ENCODE assay signal across 9 mouse cellular contexts in the genomic region with DNA sequence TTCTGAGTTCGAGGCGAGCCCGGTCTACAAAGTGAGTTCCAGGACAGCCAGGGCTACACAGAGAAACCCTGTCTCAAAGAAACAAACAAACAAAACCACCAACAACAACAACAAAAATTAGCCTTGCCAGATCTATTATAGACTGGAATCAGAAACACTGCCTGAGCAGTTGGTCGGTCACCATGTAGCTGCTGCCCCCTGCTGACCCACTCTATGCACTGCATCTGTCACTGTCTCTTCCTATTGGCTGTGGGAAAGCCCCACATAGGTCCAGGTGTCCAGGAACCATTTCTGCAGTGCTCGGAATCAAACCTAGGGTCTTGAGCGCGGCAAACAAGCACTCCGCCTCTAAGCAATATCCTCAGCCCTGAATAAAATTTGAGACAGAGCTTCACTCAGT. TPM values are rescaled to one million over a fixed set of nuclear protein-coding genes. Genes with fewer than 3 reads are reported as not detected.
DNase-seq lines count a peak whose midpoint lies in the region; ATAC-seq and TF ChIP-seq lines count a peak whose summit lies in the region.
"Had no signal": no experiment of that assay in that cellular context is flagged by ENCODE, and none has a peak within 500 bp of the region (broad histone marks: within the 10 kb centered on the region; RNA-seq: fewer than 3 reads in every experiment).

No protein-coding gene starts in this region.

- H3K27me3 ChIP-seq in forebrain, embryonic 10.5 days (ENCODE audit: poor library complexity, severe bottlenecking), result no peaks in the 10 kb centered on the region
- H3K27me3 ChIP-seq in forebrain, embryonic 13.5 days, result no peaks in the 10 kb centered on the region
- 0 out of 2 replicates have a peak, but pooled peaks cover 2% of the 10 kb centered on the region for H3K27me3 ChIP-seq in E14TG2a.4 (ENCODE audit: insufficient read depth, low read length)

- peaks cover 12% of the 10 kb centered on the region for H3K36me3 ChIP-seq in forebrain, embryonic 10.5 days (replicated peaks)
- H3K36me3 ChIP-seq in forebrain, embryonic 13.5 days (ENCODE audit: poor library complexity, severe bottlenecking), result no peaks in the 10 kb centered on the region
- 0 out of 2 replicates have a peak, but pooled peaks cover 4% of the 10 kb centered on the region for H3K36me3 ChIP-seq in E14TG2a.4 (ENCODE audit: insufficient read depth, low read length)

- H3K4me2 ChIP-seq in forebrain, embryonic 13.5 days, result no peak overlapping the region
- H3K4me2 ChIP-seq: limb, embryonic 12.5 days had no signal

- H3K27ac ChIP-seq in forebrain, embryonic 10.5 days, result no peak overlapping the region
- H3K27ac ChIP-seq in forebrain, embryonic 13.5 days, result no peak overlapping the region
- H3K27ac ChIP-seq: limb, embryonic 12.5 days had no signal

- H3K4me3 ChIP-seq in forebrain, embryonic 10.5 days, result no peak overlapping the region
- no peak overlapping the region for H3K4me3 ChIP-seq in forebrain, embryonic 13.5 days
- no peak overlapping the region for H3K4me3 ChIP-seq in E14TG2a.4 (replicated peaks; ENCODE audit: low read length)
- H3K4me3 ChIP-seq: limb, embryonic 12.5 days had no signal

- WGBS in forebrain, embryonic 10.5 days, result 72% methylated on average over 8 of the region's 8 CpGs
- WGBS in forebrain, embryonic 13.5 days, result 69% methylated on average over 8 of the region's 8 CpGs

- H3K9me3 ChIP-seq in forebrain, embryonic 10.5 days, result no peaks in the 10 kb centered on the region
- no peaks in the 10 kb centered on the region for H3K9me3 ChIP-seq in forebrain, embryonic 13.5 days (replicated peaks)
- no peaks in the 10 kb centered on the region for H3K9me3 ChIP-seq in E14TG2a.4 (ENCODE audit: low read length)
- H3K9me3 ChIP-seq: limb, embryonic 12.5 days had no signal

- peak; percentile 57 for DNase-seq in forebrain, embryonic 10.5 days (ENCODE audit: extremely low spot score, low spot score)
- peak; percentile 6 for DNase-seq in c-Kit-negative CD71-positive TER-119-positive erythroid progenitor cells, embryonic 14.5 days (ENCODE audit: low read depth, low spot score)
- DNase-seq in frontal cortex, adult 2 months (ENCODE audit: extremely low spot score in 1 of 2, low spot score in 1 of 2), result peak; percentile 14 to 81
- peak; percentile 71 for DNase-seq in kidney, postnatal 14 days
- peak; percentile 62 to 70 for DNase-seq in lung, adult 18-20 months
- DNase-seq in right cerebral cortex, postnatal 25 days, result peak; percentile 52

- peak; percentile 79 for TF ChIP-seq CTCF in E14TG2a.4 (conservative IDR thresholded peaks at IDR 0.05; ENCODE audit: low read length)

- H3K9ac ChIP-seq in forebrain, embryonic 13.5 days, result no peak overlapping the region
- H3K9ac ChIP-seq: limb, embryonic 12.5 days had no signal

- no peak for ATAC-seq in forebrain, embryonic 13.5 days

- H3K4me1 ChIP-seq in forebrain, embryonic 10.5 days, result peaks cover 10% of the 10 kb centered on the region
- 0 out of 2 replicates have a peak, but pooled peaks cover 6% of the 10 kb centered on the region for H3K4me1 ChIP-seq in forebrain, embryonic 13.5 days
- peaks cover 13% of the 10 kb centered on the region for H3K4me1 ChIP-seq in E14TG2a.4 (replicated peaks; ENCODE audit: low read depth, low read length)
- H3K4me1 ChIP-seq: limb, embryonic 12.5 days had no signal

RNA-seq across cellular contexts. Expression of gene Ice2, which starts 29.6 kb away (rescaled TPM):
- 21.1 and 22.0 TPM in 2 replicates for polyA plus RNA-seq in forebrain, embryonic 10.5 days (2016; fragmentation: Nextera tagmentation; extraction: Ambion mirVana)
- polyA plus RNA-seq in forebrain, embryonic 13.5 days (2015; fragmentation: Nextera tagmentation; extraction: Ambion mirVana), result 14.9 and 16.4 TPM in 2 replicates
- 7.2 and 8.4 TPM in 2 replicates for polyA plus RNA-seq in frontal cortex, adult 2 months (2012; rRNA removed)

Comparison
In these comparisons a context has a peak if more than half of its experiments do, and no peak if none do; other contexts are left out.
1. DNase-seq: peak in every context shown above with its lines; median percentile 71 in kidney, postnatal 14 days; 66 in lung, adult 18-20 months; 57 in forebrain, embryonic 10.5 days; 52 in right cerebral cortex, postnatal 25 days; 48 in frontal cortex, adult 2 months; 6 in c-Kit-negative CD71-positive TER-119-positive erythroid progenitor cells, embryonic 14.5 days.